Mouse (Mus musculus) bone marrow, adult 2 months (tissue): ENCODE results near the gene Mpl.

Source experiments
- CTCF ChIP-seq: fragments of 200-500 bp; IDR thresholded peaks from 2 replicates; pipeline ENCODE4 v1.5.1; 2011; ENCODE audit warnings: low read length, control low read depth; ENCODE audit not compliant: control insufficient read depth, insufficient read depth
- POLR2A ChIP-seq: fragments of 200-500 bp; IDR thresholded peaks from 2 replicates; pipeline ENCODE4 v1.6.1; 2011; ENCODE audit warnings: low read depth, mild to moderate bottlenecking, control low read depth, low read length, borderline replicate concordance; ENCODE audit not compliant: control insufficient read depth

GRCm38 (mm10) chr4:118413553-118413952 is 43.8 kb downstream of the Mpl start:
- no peak for TF ChIP-seq CTCF
- no peak for TF ChIP-seq POLR2A
